Comparison of ENCODE assay signal across 15 mouse cellular contexts in genomic region chr11:83787401-83788021, GRCm38 (mm10). TPM values are rescaled to one million over a fixed set of nuclear protein-coding genes. Genes with fewer than 3 reads are reported as not detected.
DNase-seq lines count a peak whose midpoint lies in the region; ATAC-seq and TF ChIP-seq lines count a peak whose summit lies in the region.
"Had no signal": no experiment of that assay in that cellular context is flagged by ENCODE, and none has a peak within 500 bp of the region (broad histone marks: within the 10 kb centered on the region; RNA-seq: fewer than 3 reads in every experiment).

No protein-coding gene starts in this region.

- peak overlapping the region; percentile 27; the same call in 1 of the 2 replicates for H3K27ac ChIP-seq in kidney, embryonic 14.5 days (ENCODE audit: low read depth, low read length)
- H3K27ac ChIP-seq in lung, embryonic 16.5 days (ENCODE audit: low read length): 0 out of 2 replicates have a peak overlapping the region, but pooled peaks have one; percentile 5
- H3K27ac ChIP-seq in ES-E14 (ENCODE audit: insufficient read depth, low read depth, low read length, poor library complexity, severe bottlenecking): no peak overlapping the region
- H3K27ac ChIP-seq in stomach, postnatal 0 days (replicated peaks): 0 out of 2 replicates have a peak overlapping the region, but pooled peaks have one; percentile 18
- H3K27ac ChIP-seq: forebrain, embryonic 10.5 days; neural tube, embryonic 15.5 days had no signal

- in situ Hi-C loops in ES-E14 (cut with MboI; ENCODE audit: low sequenced_read_pairs in 2 of 2, unreplicated experiment in 2 of 2): no loop called here

- 81% methylated on average over 15 of the region's 15 CpGs for WGBS in kidney, embryonic 14.5 days
- WGBS in lung, embryonic 16.5 days: 76% methylated on average over 15 of the region's 15 CpGs
- WGBS in stomach, postnatal 0 days: 78% methylated on average over 15 of the region's 15 CpGs

- H3K9me3 ChIP-seq in kidney, embryonic 14.5 days (ENCODE audit: control insufficient read depth, low read length): no peaks in the 10 kb centered on the region
- no peaks in the 10 kb centered on the region for H3K9me3 ChIP-seq in lung, embryonic 16.5 days (ENCODE audit: control insufficient read depth, low read length)
- no peaks in the 10 kb centered on the region for H3K9me3 ChIP-seq in ES-E14 (ENCODE audit: control insufficient read depth, insufficient read depth, low read depth, low read length)
- no peaks in the 10 kb centered on the region for H3K9me3 ChIP-seq in stomach, postnatal 0 days (ENCODE audit: control insufficient read depth, low read length)
- H3K9me3 ChIP-seq: forebrain, embryonic 10.5 days; neural tube, embryonic 15.5 days had no signal

- TF ChIP-seq EP300 in stomach, postnatal 0 days (optimal IDR thresholded peaks at IDR 0.05): no peak

- DNase-seq in kidney, postnatal 25 days: no peak
- DNase-seq in lung, postnatal 10 days: no peak
- DNase-seq in ES-E14 (ENCODE audit: low read depth, low spot score): no peak
- no peak for DNase-seq in stomach, postnatal 0 days (ENCODE audit: low spot score)
- no peak for DNase-seq in adrenal gland, adult (ENCODE audit: inconsistent age in 2 of 2, low spot score in 1 of 2)
- DNase-seq: cerebellum, postnatal 25 days; right cerebral cortex, adult 18-20 months; thymus, adult 2 months had no signal

- ATAC-seq in kidney, embryonic 14.5 days (ENCODE audit: low FRiP score, low TSS enrichment): no peak
- ATAC-seq in lung, embryonic 16.5 days (ENCODE audit: low read depth): no peak
- no peak for ATAC-seq in stomach, postnatal 0 days (ENCODE audit: low FRiP score, low TSS enrichment)

- H3K4me2 ChIP-seq in kidney, embryonic 14.5 days (replicated peaks; ENCODE audit: low read depth, low read length): no peak overlapping the region
- no peak overlapping the region for H3K4me2 ChIP-seq in lung, embryonic 16.5 days (ENCODE audit: low read depth, low read length)
- H3K4me2 ChIP-seq in stomach, postnatal 0 days (replicated peaks; ENCODE audit: low read depth): no peak overlapping the region
- H3K4me2 ChIP-seq: neural tube, embryonic 15.5 days had no signal

- peak; percentile 32 for TF ChIP-seq CTCF in stomach, postnatal 0 days (IDR thresholded peaks at IDR 0.05; ENCODE audit: low read depth)

- H3K27me3 ChIP-seq in kidney, embryonic 14.5 days (ENCODE audit: control insufficient read depth, insufficient read depth, low read length): no peaks in the 10 kb centered on the region
- no peaks in the 10 kb centered on the region for H3K27me3 ChIP-seq in lung, embryonic 16.5 days (ENCODE audit: control insufficient read depth, insufficient read depth, low read depth, low read length)
- H3K27me3 ChIP-seq in stomach, postnatal 0 days (ENCODE audit: control insufficient read depth, insufficient read depth, low read length): no peaks in the 10 kb centered on the region
- H3K27me3 ChIP-seq: neural tube, embryonic 15.5 days had no signal

- H3K9ac ChIP-seq in kidney, embryonic 14.5 days (ENCODE audit: low read depth, low read length): no peak overlapping the region
- H3K9ac ChIP-seq in lung, embryonic 16.5 days (ENCODE audit: low read length): no peak overlapping the region
- no peak overlapping the region for H3K9ac ChIP-seq in ES-E14 (ENCODE audit: insufficient read depth, low read depth, low read length, poor library complexity, severe bottlenecking)
- H3K9ac ChIP-seq in stomach, postnatal 0 days (ENCODE audit: low read length): no peak overlapping the region
- H3K9ac ChIP-seq: neural tube, embryonic 15.5 days had no signal

- peaks cover 7% of the 10 kb centered on the region for H3K36me3 ChIP-seq in kidney, embryonic 14.5 days (ENCODE audit: control insufficient read depth, insufficient read depth, low read length)
- H3K36me3 ChIP-seq in lung, embryonic 16.5 days (ENCODE audit: control insufficient read depth, insufficient read depth, low read length): peaks cover 6% of the 10 kb centered on the region
- H3K36me3 ChIP-seq in ES-E14 (ENCODE audit: control insufficient read depth, insufficient read depth, low read length, poor library complexity, severe bottlenecking): 0 out of 2 replicates have a peak, but pooled peaks cover 2% of the 10 kb centered on the region
- H3K36me3 ChIP-seq in stomach, postnatal 0 days (ENCODE audit: control insufficient read depth, insufficient read depth, low read length): 0 out of 2 replicates have a peak, but pooled peaks cover 6% of the 10 kb centered on the region

- no peaks in the 10 kb centered on the region for H3K4me1 ChIP-seq in kidney, embryonic 14.5 days (ENCODE audit: control insufficient read depth, insufficient read depth, low read length)
- H3K4me1 ChIP-seq in lung, embryonic 16.5 days (replicated peaks; ENCODE audit: control insufficient read depth, insufficient read depth, low read length): 0 out of 2 replicates have a peak, but pooled peaks cover 4% of the 10 kb centered on the region
- H3K4me1 ChIP-seq in ES-E14 (ENCODE audit: control insufficient read depth in 2 of 2, insufficient read depth in 2 of 2, low read length in 2 of 2, poor library complexity in 1 of 2): peaks cover 0 to 7% of the 10 kb centered on the region in 2 experiments; a peak in 1 of 4 replicates
- H3K4me1 ChIP-seq in stomach, postnatal 0 days (replicated peaks; ENCODE audit: control insufficient read depth, insufficient read depth): no peaks in the 10 kb centered on the region
- H3K4me1 ChIP-seq: neural tube, embryonic 15.5 days had no signal

- no peak overlapping the region for H3K4me3 ChIP-seq in kidney, embryonic 14.5 days (ENCODE audit: low read length)
- no peak overlapping the region for H3K4me3 ChIP-seq in lung, embryonic 16.5 days (ENCODE audit: low read length)
- no peak overlapping the region for H3K4me3 ChIP-seq in ES-E14 (ENCODE audit: insufficient read depth in 1 of 2, low read depth in 1 of 2, low read length in 2 of 2, poor library complexity in 1 of 2, severe bottlenecking in 1 of 2)
- H3K4me3 ChIP-seq in stomach, postnatal 0 days (ENCODE audit: low read depth, low read length): no peak overlapping the region
- H3K4me3 ChIP-seq: forebrain, embryonic 10.5 days; neural tube, embryonic 15.5 days had no signal

TF ChIP-seq in ES-E14, 5 proteins besides CTCF, POLR2A, EP300 and RAD21:
- TF ChIP-seq ZC3H11A (IDR thresholded peaks at IDR 0.05; ENCODE audit: borderline replicate concordance, low read depth, low read length) (no peak), MAFK (IDR thresholded peaks at IDR 0.05; ENCODE audit: insufficient read depth, low read depth, low read length) (peak; percentile 91)

RNA-seq across cellular contexts. Expression of gene Heatr6, which starts 34.0 kb away (rescaled TPM):
- polyA plus RNA-seq in kidney, embryonic 14.5 days (2014; fragmentation: Nextera tagmentation; extraction: Ambion mirVana): 22.9 and 28.7 TPM in 2 replicates
- 23.2 and 23.5 TPM in 2 replicates for polyA plus RNA-seq in lung, embryonic 16.5 days (2015; fragmentation: Nextera tagmentation; extraction: Ambion mirVana)
- 16.7 and 19.5 TPM in 2 replicates for total RNA-seq in ES-E14 (2012; rRNA removed)
- 8.6 and 9.2 TPM in 2 replicates for polyA plus RNA-seq in stomach, postnatal 0 days (2015; fragmentation: Nextera tagmentation; extraction: Ambion mirVana)

RNA-seq across cellular contexts. Expression of gene Wfdc21, which starts 40.8 kb away (rescaled TPM):
- polyA plus RNA-seq in kidney, embryonic 14.5 days (2014; fragmentation: Nextera tagmentation; extraction: Ambion mirVana): not detected in 2 replicates
- 0.82 and 2.3 TPM in 2 replicates for polyA plus RNA-seq in lung, embryonic 16.5 days (2015; fragmentation: Nextera tagmentation; extraction: Ambion mirVana)
- total RNA-seq in ES-E14 (2012; rRNA removed): not detected in 2 replicates
- polyA plus RNA-seq in stomach, postnatal 0 days (2015; fragmentation: Nextera tagmentation; extraction: Ambion mirVana): 3.1 and 3.4 TPM in 2 replicates
- total RNA-seq: heart, postnatal 4 days had no signal
- polyA plus RNA-seq: embryonic facial prominence, embryonic 11.5 days; forebrain, embryonic 10.5 days; limb, embryonic 14.5 days had no signal
